Mouse (Mus musculus) monocyte, adult 2 months (primary cell): ENCODE measurements around the gene Lcmt1.

ENCODE experiments used
- DNase-seq, 2 experiments: peaks; one replicate each; pipeline ENCODE4 v3.0.0; 2022; ENCODE audit warnings: low spot score in 2 of 2, low read depth in 1 of 2

Lcmt1 gene

DNA sequence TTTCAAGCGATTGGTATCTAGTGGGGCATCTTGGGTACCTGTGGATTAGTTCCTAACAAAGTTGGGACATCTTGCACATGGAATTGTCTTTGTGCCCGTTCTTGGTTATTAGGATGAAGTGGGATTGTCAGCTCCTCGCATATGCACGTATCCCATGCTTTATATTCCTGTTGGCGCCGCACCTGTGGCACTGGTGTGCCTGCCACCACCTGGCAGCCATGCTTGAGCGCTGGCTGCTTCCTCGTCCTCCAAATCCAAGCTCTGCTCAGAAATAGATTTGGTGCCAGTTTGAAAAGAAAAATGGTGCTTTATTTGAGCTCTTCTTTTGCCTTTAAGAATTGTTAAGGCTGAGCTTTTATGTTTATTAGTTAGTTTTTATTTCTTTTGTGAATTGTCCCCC lies 28.3 kb downstream of the Lcmt1 start:
- no peak for DNase-seq

DNA sequence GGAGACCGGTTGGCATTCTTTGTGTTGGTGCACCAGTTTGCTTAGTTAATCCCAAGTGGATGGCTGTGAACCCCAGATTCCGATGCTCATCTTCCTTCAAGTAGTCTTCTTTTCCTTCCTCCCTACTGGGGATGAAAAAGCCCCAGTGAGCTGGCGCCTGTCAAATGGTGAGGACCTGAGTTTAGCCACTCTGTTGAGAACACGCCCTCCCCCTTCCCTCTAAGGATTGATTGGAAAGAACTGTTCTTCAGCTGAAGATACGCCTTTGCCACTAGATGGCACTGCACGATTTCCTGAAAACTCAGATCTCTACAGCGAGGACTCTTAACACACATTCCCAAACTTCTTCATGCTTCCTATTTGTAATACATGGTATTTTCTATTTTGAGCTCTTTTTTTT lies 29.2 kb downstream of the Lcmt1 start:
- DNase-seq = no peak

DNA sequence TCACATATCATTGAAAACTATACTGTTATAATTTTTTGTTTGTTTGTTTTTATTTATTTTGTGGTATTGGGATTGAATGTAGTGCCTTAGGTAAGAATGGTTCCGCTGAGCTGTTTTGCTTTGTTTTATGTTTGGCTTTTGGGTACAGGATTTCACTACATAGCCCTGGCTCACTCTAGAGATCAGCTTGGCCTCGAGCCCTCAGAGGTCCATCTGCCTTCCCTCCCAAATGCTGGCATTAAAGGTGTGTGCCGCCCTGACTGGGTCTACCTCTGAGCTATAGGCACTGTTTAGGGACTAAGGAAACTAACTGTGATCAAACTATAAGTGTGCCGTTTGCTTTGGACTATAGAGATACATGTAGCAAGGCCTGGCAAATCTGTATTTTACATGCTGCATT lies 29.7 kb downstream of the Lcmt1 start:
- no peak for DNase-seq

DNA sequence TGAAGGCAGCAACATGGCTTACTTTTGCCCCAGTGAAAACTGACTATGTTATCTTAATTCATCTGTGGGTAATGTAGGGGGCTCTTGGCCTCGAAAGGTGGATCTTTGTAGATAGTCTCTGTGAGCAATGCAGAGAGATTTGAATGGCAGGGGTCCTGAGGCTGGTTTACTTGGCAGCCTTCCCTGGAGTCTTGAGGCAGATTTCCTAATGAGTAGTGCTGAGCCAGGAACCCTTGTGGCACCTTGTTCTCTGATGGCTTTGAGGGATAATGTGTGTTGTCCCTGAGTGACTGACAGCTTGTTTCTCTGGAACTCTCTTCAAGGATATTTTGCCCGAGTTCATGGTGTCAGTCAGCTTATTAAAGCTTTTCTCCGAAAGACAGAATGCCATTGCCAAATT lies 31.5 kb downstream of the Lcmt1 start:
- DNase-seq = no peak

DNA sequence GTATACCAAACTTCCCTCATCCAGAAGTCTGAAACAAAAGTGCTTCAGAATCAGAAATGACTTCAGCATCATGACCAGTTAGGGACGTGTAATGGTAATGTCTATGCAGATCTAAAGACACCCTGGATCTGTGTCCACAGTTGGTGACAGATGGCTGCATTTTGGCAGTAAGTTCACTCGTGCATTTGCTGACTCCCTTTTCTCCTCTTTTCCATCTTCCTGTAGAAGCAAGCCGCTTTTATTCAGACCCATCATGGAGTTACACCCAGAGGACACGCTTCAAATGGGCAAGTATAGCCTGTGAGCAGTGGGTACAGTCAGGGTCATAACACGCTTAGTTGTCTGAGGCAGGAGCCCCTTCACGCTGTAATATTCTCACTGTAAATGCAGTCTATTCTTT lies 34.6 kb downstream of the Lcmt1 start:
- DNase-seq = no peak

DNA sequence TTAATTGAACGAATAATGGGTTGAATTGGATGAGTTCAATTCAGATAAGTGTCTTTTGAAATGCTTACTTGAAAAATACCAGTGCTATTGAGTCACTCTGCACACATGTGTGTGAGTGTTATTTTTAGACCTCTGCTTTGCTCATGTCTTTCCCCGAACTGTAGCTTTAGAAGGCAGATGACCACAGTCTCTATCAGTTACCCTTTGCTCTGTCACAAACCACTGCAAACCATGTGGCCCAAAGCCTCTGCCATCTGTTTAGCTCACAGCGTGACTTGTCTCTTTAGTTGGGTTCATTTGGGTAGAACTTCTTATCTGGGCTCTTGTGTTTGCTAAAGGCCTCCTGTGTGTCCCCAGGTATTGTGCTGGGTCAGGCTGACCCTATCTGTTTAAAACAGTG lies 36.0 kb downstream of the Lcmt1 start:
- no peak for DNase-seq

DNA sequence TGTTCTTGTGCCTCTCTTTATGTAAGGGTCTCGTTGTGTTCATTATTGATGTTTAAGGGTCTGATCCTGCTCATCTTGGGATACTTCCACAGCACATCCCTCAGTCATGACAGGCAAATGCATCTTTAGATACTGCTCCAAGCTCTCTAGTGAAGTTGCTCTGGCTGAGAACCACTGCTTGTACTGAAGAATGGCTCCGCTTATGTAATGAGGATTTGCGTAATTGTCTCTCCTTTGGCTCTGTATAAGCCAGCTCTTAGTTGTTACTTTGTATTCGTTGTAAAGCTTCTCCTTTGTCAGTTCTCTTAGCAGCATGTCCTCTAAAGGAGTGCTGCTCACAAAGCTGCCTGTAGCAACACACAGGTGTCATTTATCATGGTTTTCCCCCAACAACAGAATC lies 37.4 kb downstream of the Lcmt1 start:
- DNase-seq = no peak

DNA sequence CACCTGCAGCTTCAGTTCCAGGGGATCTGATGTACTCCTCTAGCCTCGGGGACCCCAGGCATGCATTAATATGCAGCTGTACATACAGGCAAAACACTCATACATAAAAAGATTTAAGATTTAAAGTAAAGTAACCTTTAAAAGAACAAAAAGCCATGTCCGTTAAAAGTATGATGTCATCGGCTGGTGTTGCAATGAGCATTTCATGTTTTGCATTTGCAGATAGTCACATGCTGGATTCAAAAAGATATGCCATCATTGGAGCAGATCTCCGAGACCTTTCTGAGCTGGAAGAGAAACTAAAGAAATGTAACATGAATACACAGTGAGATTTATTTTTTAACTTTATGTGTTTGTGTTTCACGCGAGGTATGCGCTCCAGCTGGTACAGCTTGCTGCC lies 40.9 kb downstream of the Lcmt1 start:
- peak in 1 of 2 experiments; percentile 7 for DNase-seq

DNA sequence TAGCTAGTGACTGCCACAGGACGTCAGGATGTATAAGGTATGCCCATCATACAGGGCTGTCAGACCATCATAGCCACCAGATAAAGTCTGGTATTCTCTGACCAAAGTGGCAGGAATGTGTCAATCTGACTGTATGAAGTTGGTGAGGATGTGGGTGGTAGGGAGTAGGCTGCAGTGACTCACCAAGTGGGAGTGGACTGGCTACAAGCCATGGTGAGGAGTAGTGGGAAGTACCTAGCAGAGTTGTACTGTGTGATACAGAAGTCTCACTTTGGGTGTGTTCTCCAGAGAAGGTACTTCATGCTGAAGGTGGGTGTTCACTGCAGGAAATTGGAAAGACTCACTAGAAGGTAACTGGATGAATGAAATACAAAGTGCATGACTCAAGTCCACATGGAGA lies 41.5 kb downstream of the Lcmt1 start:
- peak; percentile 49 to 62 for DNase-seq

DNA sequence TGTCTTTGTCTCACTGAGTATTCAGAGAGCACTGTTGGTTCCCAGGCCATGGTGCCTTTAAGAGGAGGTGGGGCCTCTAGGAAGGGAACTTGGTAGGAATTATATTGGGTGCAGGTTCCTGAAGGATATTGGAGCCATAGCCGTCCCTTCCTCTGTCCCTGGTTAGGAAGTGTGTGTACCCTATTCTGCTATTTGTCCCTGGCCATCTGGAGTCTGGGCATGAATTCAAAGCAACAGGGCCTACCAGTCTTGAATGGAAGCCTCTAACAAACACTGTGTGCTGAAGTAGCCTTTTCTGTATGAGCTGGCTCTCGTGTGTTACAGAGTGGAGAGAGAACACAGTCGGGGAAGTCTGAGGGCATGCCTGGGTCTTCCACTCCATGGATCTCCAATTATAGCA lies 42.6 kb downstream of the Lcmt1 start:
- no peak for DNase-seq

DNA sequence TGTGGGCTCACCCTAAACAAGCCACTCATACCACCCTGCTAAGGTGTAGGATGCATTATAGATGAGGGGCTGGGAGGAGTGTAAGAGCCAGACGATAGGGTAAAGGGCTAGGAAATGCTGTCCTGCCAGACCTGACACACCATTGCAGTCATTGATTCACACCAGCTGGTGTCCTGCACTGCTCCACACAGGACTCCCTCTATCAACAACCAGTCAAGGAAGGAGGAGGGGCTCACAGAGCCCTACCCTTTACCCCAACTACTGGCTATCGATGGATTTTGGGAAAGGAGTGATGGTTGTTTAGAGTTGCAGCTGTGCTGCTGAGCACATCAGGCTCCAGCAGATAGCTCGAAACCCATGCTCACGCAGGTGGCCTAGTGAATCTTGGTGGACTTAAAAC lies 47.2 kb downstream of the Lcmt1 start:
- DNase-seq = no peak

DNA sequence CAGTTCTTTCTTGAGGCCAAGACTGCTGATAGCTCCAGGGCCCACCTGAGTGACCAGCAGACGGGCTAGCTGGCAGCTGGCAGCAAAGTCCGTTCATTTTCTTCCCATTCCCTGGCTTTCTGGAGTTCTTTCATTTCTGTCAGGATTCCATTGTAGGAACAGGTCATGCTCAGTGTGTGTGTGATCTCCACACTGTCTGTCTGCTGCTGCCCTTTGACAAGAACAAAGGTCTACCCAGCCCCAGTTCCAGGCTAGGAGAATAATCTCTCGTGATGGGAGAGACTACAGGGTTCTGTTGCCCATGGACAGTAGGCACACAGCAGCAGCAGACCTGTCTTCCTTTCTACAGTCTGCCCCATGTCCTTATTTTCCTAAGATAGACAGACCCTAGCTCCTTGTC lies 48.1 kb downstream of the Lcmt1 start:
- no peak for DNase-seq

DNA sequence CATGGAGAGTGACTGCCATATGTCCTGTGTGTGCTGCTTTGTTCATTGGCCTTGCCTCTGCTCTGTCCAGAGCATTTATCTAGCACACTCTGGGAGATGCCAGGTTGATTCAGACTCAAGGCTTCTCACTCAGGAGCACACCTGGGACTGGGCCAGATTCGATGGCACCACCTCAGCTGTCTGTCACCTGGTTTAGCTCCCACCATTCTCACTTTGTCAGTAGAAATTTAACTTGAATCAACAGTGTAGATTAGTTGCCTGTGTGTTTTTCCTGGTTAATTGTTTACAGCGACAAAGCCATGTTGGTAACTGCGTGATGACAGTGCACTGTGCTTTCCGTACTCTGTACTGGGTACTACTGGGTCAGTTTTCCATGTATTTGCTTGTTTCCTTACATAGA lies 50.4 kb downstream of the Lcmt1 start:
- DNase-seq = no peak

DNA sequence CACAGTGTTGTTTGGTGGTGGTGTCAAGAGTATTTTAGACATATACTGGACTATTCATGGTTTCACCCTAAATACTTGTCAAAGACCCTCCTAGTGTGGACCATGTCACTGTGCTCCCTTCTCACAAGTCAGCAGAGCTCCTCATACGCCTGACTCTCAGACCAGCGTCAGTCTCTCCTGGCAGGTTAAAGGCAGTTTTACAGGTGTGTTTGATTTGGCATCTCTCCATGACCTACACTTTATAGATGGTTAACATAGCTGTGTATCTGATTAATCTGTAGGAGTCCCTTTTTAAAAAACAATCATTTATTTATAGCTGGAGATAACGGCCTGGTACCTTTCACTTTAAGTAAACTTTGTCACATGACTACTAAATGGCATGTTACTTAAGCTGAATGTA lies 52.4 kb downstream of the Lcmt1 start:
- no peak for DNase-seq

DNA sequence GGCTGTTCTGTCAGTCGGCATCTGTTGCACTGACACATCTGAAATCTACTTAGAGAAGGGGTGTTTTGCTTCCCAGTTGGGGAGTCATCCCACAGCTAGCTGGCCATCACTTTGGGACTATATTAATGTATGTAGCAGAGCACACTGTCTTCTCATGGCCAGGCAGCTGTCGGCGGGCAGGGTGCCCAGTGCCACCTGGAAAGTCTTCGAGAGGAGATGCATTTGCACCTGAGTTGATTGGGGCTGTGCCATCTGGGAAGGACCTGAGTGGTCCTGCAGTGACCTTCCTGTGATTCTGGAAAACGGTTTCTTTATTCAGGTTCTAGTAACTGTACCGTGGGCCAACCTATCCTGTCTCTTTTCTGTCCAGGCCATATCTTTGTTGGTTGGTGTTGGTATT lies 54.7 kb downstream of the Lcmt1 start:
- DNase-seq = no peak

DNA sequence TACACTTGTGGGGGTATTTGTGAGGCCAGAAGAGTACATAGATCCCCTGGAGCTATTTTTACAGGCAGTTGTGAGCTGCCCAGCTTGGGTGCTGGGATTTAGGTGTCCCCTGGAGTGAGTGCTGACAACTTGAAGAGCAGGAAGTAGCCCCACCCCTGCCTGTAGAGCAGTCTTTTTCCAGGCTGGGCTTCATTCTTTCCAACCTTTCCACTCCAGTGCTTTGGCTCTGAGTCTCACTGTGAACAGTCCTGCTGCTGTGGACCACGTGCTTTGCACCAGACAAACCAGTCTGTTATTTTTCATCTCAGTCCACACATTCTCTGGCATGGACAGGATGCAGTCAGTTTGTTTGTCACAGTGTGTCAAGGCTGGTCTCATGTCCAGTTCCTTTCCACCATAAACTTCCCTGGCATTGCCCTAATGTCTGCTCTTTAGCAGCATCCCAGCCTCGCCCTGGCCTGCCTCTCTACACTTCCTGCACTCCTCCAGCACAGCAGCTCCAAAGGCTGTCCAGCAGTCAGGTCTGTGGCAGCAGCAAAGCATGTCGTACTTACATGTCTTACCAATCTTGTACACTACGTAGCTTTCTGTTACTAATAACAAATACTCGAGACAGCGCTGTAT lies 55.7 kb downstream of the Lcmt1 start:
- DNase-seq = no peak

DNA sequence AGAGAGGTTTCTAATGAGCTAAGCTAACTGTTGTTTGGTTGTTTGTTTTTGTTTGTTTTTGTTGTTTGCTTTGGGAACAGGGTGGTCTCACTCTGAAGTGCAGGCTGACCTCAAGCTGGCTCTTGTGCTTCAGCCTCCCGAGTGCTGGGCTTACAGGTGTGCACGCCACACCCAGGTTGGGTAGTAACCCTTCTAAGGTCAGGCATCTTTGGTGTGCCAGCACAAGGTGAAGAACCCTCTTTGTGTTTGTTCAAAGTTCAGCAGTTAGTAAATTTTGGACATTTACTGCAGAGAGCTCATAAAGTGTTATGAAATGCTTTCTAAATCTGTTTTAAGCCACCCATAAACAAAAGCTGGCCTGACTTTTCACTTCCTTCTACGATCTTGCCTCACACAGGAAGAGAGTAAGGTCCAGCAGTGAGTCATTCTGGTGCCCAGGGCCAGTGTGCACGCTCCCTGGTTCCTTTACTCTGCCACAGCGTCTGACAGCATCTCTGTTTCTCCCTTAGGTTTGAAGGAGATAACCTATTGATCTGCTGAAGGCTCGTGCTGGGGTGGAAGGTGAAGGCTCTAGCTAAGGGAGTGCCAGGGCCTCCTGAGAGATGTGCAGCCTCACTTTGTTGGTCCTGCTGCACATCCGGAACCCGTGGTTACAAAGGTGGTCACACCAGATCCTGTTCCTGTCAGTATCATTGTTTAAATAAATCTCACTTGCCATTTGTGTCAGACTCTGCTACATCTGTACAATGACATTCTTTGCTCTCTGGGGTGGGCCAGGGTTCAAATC lies 60.2 kb downstream of the Lcmt1 start:
- DNase-seq = peak; percentile 29 to 42

DNA sequence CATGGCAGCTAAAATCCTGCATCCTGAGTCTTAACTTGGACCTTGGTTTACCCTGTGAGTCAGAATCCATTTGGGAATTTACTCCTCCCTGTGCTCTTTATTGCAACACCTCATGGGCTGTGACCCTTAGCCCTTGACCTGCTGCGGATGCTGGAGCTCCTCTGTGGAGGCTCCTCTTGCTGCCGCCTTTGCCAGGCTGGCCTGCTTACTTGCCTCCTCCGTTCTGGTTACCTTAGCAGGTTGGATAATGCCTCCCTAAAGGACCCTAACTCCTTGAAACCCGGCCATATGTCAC lies 60.8 kb downstream of the Lcmt1 start:
- DNase-seq = no peak

DNA sequence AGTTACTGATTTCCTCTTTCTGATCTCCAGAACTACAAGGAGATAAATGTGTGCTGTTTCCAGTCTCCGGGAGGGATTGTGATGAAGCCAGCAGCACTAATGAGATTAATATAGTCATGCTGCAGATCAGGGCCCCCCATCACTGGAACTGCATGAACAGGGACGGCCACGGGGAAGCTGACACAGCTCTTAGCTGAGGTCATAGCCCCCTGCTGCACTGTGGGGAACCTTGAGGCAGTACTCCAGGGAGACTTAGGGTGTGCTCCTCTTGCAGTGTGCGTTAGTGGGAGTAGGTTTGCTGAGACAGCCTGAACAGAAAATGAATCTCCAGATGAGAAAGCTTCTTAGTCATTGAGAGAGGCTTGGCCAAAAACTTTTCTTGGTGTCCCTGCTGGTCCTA lies 61.6 kb downstream of the Lcmt1 start:
- DNase-seq = no peak

DNA sequence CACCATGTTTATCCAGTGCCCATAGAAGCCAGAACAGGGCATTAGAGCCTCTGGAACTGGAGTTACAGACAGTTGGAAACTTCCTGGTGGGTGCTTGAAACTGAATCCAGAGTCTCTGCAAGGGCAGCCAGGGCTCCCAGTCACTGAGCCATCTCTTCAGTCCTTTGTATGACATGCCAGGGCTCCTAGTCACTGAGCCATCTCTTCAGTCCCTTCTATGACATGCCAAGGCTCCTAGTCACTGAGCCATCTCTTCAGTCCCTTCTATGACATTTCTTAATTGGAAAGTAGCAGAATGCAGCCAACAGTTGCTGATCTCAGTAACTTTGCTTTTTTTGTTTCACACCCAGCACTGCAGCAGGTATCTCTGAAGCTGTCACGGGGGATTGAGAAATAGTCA lies 72.5 kb downstream of the Lcmt1 start:
- no peak for DNase-seq

DNA sequence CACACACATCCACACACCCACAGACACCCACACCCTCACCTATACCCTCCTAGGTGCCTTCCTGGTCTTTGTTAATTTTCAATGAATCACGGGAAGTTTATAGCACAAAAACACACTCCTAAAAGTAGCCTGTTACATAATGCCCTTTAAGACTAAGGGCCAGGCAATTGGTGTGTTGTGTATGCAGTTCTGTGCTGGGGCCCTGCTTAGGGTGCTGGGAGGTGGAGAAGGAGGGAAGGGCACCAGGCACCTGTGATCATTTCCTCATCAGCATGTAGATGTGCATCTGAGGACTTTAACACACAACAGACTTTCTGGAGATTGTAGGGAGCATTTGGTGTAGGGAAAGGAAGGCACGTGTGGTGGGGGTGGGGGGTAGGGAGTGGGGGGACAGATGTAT lies 79.2 kb downstream of the Lcmt1 start:
- no peak for DNase-seq

DNA sequence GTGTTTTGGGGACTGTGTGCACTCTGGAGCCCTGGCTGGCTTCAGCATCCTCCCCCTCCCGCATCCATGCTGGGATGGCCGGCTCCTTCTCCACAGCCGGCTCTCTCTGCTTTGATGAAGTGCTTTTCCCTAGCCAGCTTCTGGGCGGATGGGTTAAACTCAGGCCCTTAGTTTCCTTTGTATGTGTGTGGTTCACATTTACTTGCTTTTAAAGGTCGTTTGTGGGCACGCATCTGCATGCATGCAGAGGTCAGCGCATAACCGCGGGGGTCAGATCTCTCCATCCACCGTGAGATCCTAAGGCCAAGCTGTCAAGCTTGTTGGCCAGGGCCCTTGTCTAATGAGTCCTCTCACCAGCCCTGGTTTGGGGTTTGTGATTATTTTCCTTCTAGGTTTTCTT lies 80.1 kb downstream of the Lcmt1 start:
- DNase-seq = no peak

DNA sequence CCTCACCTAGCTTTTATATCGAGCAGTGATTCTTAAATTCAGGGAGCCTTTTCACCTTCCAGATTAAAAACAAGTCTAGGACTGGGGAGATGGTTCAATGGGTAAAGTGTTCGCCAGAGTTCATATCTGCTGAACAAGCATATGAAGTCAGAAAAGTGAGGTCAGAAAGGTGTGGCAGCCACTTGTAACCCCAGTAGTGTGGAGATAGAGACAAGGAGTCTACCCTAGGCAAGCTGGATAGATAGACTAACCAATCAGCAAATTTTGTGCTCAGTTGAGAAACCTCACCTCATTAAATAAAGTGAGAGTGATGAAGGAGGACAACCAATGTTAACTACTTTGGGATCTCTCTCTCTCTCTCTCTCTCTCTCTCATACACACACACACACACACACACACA lies 80.9 kb downstream of the Lcmt1 start:
- no peak for DNase-seq
